Mouse (Mus musculus): Measurements from ENCODE around the gene Upk3a.

DNA sequence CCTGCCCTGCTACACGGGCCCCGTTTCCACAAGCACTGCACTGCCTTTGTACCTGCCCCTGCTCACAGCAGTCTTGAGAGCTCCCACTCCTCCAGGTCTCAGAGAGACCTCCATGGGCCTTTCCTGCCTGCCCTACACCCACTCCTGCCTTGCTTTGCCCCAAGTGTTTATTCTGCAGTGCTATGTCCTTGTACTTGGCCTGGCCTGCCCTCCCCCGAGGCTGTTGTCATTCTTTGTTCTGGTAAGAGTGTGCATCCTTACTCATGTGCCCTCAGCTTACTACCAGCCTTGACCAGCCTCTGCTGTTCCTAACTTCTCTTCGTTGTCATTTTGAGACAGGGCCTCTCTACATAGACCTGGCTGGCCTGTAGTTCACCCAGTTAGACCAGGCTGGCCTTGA is 30.9 kb downstream of the Upk3a start:
- TF ChIP-seq CTCF (IDR thresholded peaks at IDR 0.05; ENCODE audit: insufficient read depth, low read length) (no peak), POLR2A (IDR thresholded peaks at IDR 0.05; ENCODE audit: borderline replicate concordance, extremely low read depth, low read depth, low read length) (no peak)

Data from lung, adult 2 months (tissue).